Mouse (Mus musculus) heart, embryonic 12.5 days (tissue): ENCODE data around the gene Gpc1. TPM values are rescaled to one million over a fixed set of nuclear protein-coding genes. Genes with fewer than 3 reads are reported as not detected.

Experiments
- ATAC-seq: fragments of 200-750 bp; cut with Nextera tagmentation; 2 replicates; pipeline ENCODE4 v1.8.0; 2017; ENCODE audit warnings: moderate TSS enrichment, moderate library complexity; ENCODE audit not compliant: insufficient number of reproducible peaks, low FRiP score
- H3K27ac ChIP-seq: fragments of 300-500 bp; sonication (generic); 2 replicates; pipeline ENCODE4 v1.5.1; 2016; ENCODE audit warnings: mild to moderate bottlenecking, moderate library complexity; ENCODE audit not compliant: poor library complexity, severe bottlenecking
- H3K27me3 ChIP-seq: fragments of 300-500 bp; sonication (generic); replicated peaks from 2 replicates; pipeline ENCODE4 v1.6.1; 2016; ENCODE audit warnings: mild to moderate bottlenecking, moderate library complexity
- H3K36me3 ChIP-seq: fragments of 300-500 bp; sonication (generic); 2 replicates; pipeline ENCODE4 v1.6.1; 2016; ENCODE audit warnings: mild to moderate bottlenecking, moderate library complexity
- H3K4me1 ChIP-seq: fragments of 300-500 bp; sonication (generic); replicated peaks from 2 replicates; pipeline ENCODE4 v1.6.1; 2016; ENCODE audit warnings: mild to moderate bottlenecking
- H3K4me2 ChIP-seq: fragments of 300-500 bp; sonication (generic); 2 replicates; pipeline ENCODE4 v1.6.1; 2016; ENCODE audit warnings: mild to moderate bottlenecking, moderate library complexity
- H3K4me3 ChIP-seq: fragments of 300-500 bp; sonication (generic); 2 replicates; pipeline ENCODE4 v1.5.1; 2016; ENCODE audit warnings: mild to moderate bottlenecking
- H3K9ac ChIP-seq: fragments of 300-500 bp; sonication (generic); 2 replicates; pipeline ENCODE4 v1.6.1; 2016; ENCODE audit warnings: mild to moderate bottlenecking, moderate library complexity
- H3K9me3 ChIP-seq: fragments of 300-500 bp; sonication (generic); replicated peaks from 2 replicates; pipeline ENCODE4 v1.6.1; 2016; ENCODE audit warnings: mild to moderate bottlenecking, moderate library complexity
- WGBS: fragments of 180-500 bp; shearing (Covaris S2); methylation state at CpG from one replicate; pipeline ENCODE4 v1.1.7; 2016; 5-methylcytosine and 5-hydroxymethylcytosine counted together
- polyA plus RNA-seq: library from polyadenylated mRNA; unstranded; fragments of >200 nt; fragmentation: Nextera tagmentation; extraction: Ambion mirVana; gene quantifications from 2 replicates; pipeline ENCODE4 v1.2.1, GENCODE M21; 2016

Gpc1 gene
- 67.2 and 70.3 TPM in 2 replicates for polyA plus RNA-seq

- Histone ChIP-seq H3K27ac (peak within 1 kb of the TSS; percentile 72), H3K4me1 (peaks cover 22% of the 10 kb centered on the region), H3K4me3 (peak within 1 kb of the TSS; percentile 61), H3K9ac (peak within 1 kb of the TSS; percentile 83), H3K27me3 (peaks cover 76% of the 10 kb centered on the region), H3K9me3 (no peaks in the 10 kb centered on the region), H3K36me3 (peaks cover 6% of the 10 kb centered on the region; the same call in 1 of the 2 replicates), H3K4me2 (peak within 1 kb of the TSS; percentile 85)
- under 1% methylated on average over 74 of the region's 99 CpGs for WGBS
- ATAC-seq: peak; percentile 70
These were observed at the start of gene Gpc1 for GRCm38 (mm10) chr1:92831188-92832001. TSS of gene Gpc1 (plus strand) at chr1:92831645.

DNA sequence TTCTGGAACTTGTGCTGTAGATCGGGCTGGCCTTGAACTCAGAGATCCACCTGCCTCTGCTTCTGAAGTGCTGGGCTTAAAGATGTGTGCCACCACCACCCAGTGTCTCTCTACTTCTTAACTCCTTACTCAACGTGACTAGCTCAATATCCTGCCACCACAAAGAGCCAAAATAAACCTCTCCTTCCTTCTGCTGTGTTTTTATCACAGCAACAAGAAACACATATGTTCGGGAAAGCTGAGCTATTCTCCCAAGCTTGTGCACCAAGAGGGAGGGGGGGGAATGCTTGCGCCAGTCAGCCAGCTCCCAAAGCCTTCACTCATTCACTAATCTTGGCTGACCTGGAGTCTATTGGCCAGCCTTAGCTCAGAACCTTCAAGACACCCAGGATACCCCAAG lies 49.6 kb upstream of the Gpc1 start:
- WGBS: 70% methylated on average over 4 of the region's 4 CpGs
- H3K27me3 ChIP-seq: peaks cover 64% of the 10 kb centered on the region
- H3K4me2 ChIP-seq: no peak overlapping the region
- no peaks in the 10 kb centered on the region for H3K9me3 ChIP-seq
- no peak for ATAC-seq
- H3K4me3 ChIP-seq: no peak overlapping the region
- H3K9ac ChIP-seq: no peak overlapping the region
- no peak overlapping the region for H3K27ac ChIP-seq
- peaks cover 14% of the 10 kb centered on the region for H3K4me1 ChIP-seq
- H3K36me3 ChIP-seq: no peaks in the 10 kb centered on the region

DNA sequence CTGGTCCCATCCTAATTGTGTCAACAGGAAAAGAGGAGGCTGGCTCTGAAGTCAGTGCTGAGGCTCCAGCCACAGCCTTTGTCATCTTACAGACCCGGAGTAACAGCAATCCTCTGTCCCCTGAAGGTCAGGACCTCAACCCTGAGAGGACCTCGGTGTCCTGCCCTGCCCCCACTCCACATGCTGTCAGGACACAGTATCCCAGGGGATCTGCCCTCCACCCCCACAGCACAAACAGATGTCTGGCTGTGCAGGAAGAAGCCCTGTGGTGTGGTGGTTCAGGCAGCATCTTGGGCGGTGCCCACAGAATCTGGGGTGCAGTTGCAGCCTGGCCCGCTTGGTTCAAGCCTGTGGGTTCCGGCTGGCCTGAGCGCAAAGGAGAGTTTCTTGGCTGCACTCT lies 48.9 kb upstream of the Gpc1 start:
- Histone ChIP-seq H3K9me3 (no peaks in the 10 kb centered on the region), H3K36me3 (no peaks in the 10 kb centered on the region), H3K4me2 (no peak overlapping the region), H3K4me1 (peaks cover 22% of the 10 kb centered on the region), H3K4me3 (no peak overlapping the region), H3K27ac (no peak overlapping the region), H3K9ac (no peak overlapping the region), H3K27me3 (peaks cover 57% of the 10 kb centered on the region)
- WGBS: 61% methylated on average over 6 of the region's 6 CpGs
- no peak for ATAC-seq

GRCm38 (mm10) chr1:92787221-92787620 lies 44.2 kb upstream of the Gpc1 start:
- H3K36me3 ChIP-seq: no peaks in the 10 kb centered on the region
- peaks cover 43% of the 10 kb centered on the region for H3K4me1 ChIP-seq
- H3K27me3 ChIP-seq: peaks cover 28% of the 10 kb centered on the region
- H3K27ac ChIP-seq: peak overlapping the region; percentile 79
- H3K9me3 ChIP-seq: no peaks in the 10 kb centered on the region
- no peak overlapping the region for H3K4me2 ChIP-seq
- no peak overlapping the region for H3K4me3 ChIP-seq
- 22% methylated on average over 8 of the region's 8 CpGs for WGBS
- H3K9ac ChIP-seq: no peak overlapping the region
- peak; percentile 47 for ATAC-seq

GRCm38 (mm10) chr1:92788049-92788448 lies 43.4 kb upstream of the Gpc1 start:
- Histone ChIP-seq H3K4me2 (no peak overlapping the region), H3K9me3 (no peaks in the 10 kb centered on the region), H3K4me1 (peaks cover 40% of the 10 kb centered on the region), H3K4me3 (no peak overlapping the region), H3K36me3 (no peaks in the 10 kb centered on the region), H3K27ac (no peak overlapping the region), H3K9ac (no peak overlapping the region), H3K27me3 (peaks cover 21% of the 10 kb centered on the region)
- ATAC-seq: no peak
- WGBS: 79% methylated on average over 7 of the region's 7 CpGs

- Histone ChIP-seq H3K27me3 (peaks cover 20% of the 10 kb centered on the region), H3K9me3 (no peaks in the 10 kb centered on the region), H3K4me2 (peak overlapping the region; percentile 39), H3K4me1 (peaks cover 40% of the 10 kb centered on the region), H3K27ac (no peak overlapping the region), H3K36me3 (no peaks in the 10 kb centered on the region), H3K9ac (peak overlapping the region; percentile 9; the same call in 1 of the 2 replicates), H3K4me3 (no peak overlapping the region)
- no peak for ATAC-seq
- WGBS: 38% methylated on average over 7 of the region's 7 CpGs
These were observed 40.8 kb upstream of the Gpc1 start for GRCm38 (mm10) chr1:92790628-92791027.

DNA sequence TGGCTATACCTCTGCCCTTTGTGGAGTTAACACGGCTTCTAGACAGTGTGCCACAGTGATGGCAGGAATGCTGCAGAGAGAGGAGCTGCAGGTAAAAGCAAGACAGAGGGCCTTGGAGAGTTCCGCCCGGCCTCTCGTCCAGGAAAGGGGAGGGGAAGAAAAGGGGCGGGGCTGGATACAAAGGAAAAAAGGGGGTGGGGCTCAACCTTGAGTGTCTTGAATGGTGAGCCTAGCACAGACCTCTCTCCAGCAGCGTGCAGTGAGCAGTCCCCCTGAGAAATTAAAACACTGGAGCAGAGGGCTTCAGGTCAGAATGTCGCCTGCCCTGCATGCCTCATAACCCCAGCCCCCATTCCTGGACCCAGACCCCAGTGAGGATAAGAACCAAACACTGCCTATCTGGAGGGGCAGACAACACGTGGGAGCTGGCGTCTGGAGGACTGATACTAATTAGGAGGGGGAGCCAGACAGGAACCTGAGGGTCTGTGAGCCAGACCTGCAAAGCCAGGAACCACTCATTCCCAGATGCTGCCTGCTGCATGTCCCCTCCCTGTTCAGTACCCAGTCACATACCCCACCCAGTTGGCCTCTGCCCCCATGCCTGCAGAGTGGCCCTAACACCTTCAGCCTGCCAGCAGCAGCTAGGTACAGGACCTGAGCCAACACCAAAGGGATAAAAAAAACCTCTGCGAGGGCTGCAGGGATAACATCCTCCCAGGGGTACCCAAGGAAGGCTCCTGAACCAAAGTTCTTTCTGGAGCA lies 40.2 kb upstream of the Gpc1 start:
- H3K36me3 ChIP-seq: no peaks in the 10 kb centered on the region
- no peak overlapping the region for H3K4me3 ChIP-seq
- H3K9ac ChIP-seq: peak overlapping the region; percentile 9; the same call in 1 of the 2 replicates
- WGBS: 8% methylated on average over 9 of the region's 10 CpGs
- H3K4me1 ChIP-seq: peaks cover 36% of the 10 kb centered on the region
- peak overlapping the region; percentile 39 for H3K4me2 ChIP-seq
- ATAC-seq: peak; percentile 58
- peak overlapping the region; percentile 15; the same call in 1 of the 2 replicates for H3K27ac ChIP-seq
- H3K9me3 ChIP-seq: no peaks in the 10 kb centered on the region
- H3K27me3 ChIP-seq: peaks cover 20% of the 10 kb centered on the region

GRCm38 (mm10) chr1:92793781-92794180 lies 37.7 kb upstream of the Gpc1 start:
- Histone ChIP-seq H3K4me2 (no peak overlapping the region), H3K4me3 (no peak overlapping the region), H3K9me3 (no peaks in the 10 kb centered on the region), H3K27ac (no peak overlapping the region), H3K27me3 (peaks cover 26% of the 10 kb centered on the region), H3K36me3 (no peaks in the 10 kb centered on the region), H3K9ac (no peak overlapping the region), H3K4me1 (peaks cover 20% of the 10 kb centered on the region)
- WGBS: 57% methylated on average over 5 of the region's 5 CpGs
- ATAC-seq: no peak

DNA sequence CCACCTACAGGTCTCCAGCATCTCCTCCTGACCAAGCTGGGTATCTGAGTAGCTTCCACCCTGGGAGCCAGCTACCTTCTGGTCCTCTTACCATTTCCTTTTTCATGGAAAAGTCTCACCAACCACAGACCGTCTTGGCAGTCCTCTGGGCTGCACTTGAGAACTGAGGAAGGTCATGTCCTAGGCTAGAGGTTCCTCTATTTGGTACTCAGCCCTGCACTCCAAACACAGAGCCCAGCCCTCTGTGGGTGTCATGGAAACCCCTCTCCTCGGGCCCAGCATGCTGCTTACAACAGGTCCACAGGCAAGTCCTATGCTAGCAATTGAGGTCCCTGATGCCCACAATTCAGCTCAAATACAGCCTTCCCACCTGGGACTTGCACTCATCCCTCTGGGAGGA lies 33.0 kb upstream of the Gpc1 start:
- H3K4me1 ChIP-seq: no peaks in the 10 kb centered on the region
- no peaks in the 10 kb centered on the region for H3K9me3 ChIP-seq
- H3K4me2 ChIP-seq: no peak overlapping the region
- peaks cover 23% of the 10 kb centered on the region for H3K27me3 ChIP-seq
- 65% methylated on average over 2 of the region's 2 CpGs for WGBS
- H3K4me3 ChIP-seq: no peak overlapping the region
- H3K9ac ChIP-seq: no peak overlapping the region
- no peak overlapping the region for H3K27ac ChIP-seq
- no peaks in the 10 kb centered on the region for H3K36me3 ChIP-seq
- no peak for ATAC-seq

DNA sequence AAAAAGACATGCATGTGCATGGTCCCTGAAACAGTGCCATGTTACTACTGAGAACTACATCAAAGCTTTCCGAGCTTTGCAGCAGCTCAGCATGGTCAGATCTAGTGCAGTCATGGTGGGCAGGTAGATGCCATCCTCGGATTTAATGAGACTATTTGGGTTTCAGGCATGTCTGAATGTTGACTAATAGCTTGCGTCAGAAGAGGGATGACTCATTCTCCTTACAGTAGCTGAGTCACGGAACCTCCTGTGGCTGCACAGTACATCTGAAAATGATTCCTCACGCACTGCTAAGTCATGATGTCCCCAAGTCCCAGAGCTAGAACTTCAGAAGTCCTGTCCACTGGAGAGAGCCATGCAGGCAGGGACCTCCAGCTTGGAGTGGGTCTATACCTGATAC lies 31.8 kb upstream of the Gpc1 start:
- H3K9ac ChIP-seq: no peak overlapping the region
- no peak overlapping the region for H3K4me3 ChIP-seq
- H3K36me3 ChIP-seq: no peaks in the 10 kb centered on the region
- H3K4me1 ChIP-seq: no peaks in the 10 kb centered on the region
- no peak for ATAC-seq
- H3K27ac ChIP-seq: no peak overlapping the region
- H3K9me3 ChIP-seq: no peaks in the 10 kb centered on the region
- WGBS: 59% methylated on average over 5 of the region's 5 CpGs
- peaks cover 20% of the 10 kb centered on the region for H3K27me3 ChIP-seq
- H3K4me2 ChIP-seq: no peak overlapping the region

- no peak for ATAC-seq
- Histone ChIP-seq H3K4me2 (no peak overlapping the region), H3K4me3 (no peak overlapping the region), H3K4me1 (no peaks in the 10 kb centered on the region), H3K9ac (no peak overlapping the region), H3K36me3 (no peaks in the 10 kb centered on the region), H3K9me3 (no peaks in the 10 kb centered on the region), H3K27ac (no peak overlapping the region), H3K27me3 (peaks cover 14% of the 10 kb centered on the region)
- 81% methylated on average over 1 of the region's 1 CpGs for WGBS
These were observed 29.1 kb upstream of the Gpc1 start for GRCm38 (mm10) chr1:92802362-92802761.
